Mouse (Mus musculus) liver, embryonic 14.5 days (tissue): ENCODE results near the gene Abcb5.

Experiments
- CTCF ChIP-seq: IDR thresholded peaks from 2 replicates; pipeline ENCODE4 v1.5.1; 2016; ENCODE audit warnings: antibody characterized with exemption, low read depth, control low read depth
- EP300 ChIP-seq: IDR thresholded peaks from 2 replicates; pipeline ENCODE4 v1.6.1; 2016; ENCODE audit warnings: antibody characterized with exemption, low read depth

- no peak for TF ChIP-seq CTCF
- no peak for TF ChIP-seq EP300
Observed at GRCm38 (mm10) chr12:118839398-118839797, 126.8 kb downstream of the Abcb5 start.
